Mouse (Mus musculus) CH12.LX (cell line): ENCODE results near the gene Dusp3.

Source experiments
- CHD2 ChIP-seq: IDR thresholded peaks from 2 replicates; pipeline ENCODE4 v1.6.1; 2011; ENCODE audit warnings: low read length, improper control_type of control experiment
- CTCF ChIP-seq, 2 experiments: IDR thresholded peaks in 1 of 2; conservative IDR thresholded peaks in 1 of 2; 2 replicates each; pipeline ENCODE4 v1.5.1; 2011 to 2012; ENCODE audit warnings: low read depth in 2 of 2, low read length in 2 of 2, improper control_type of control experiment in 1 of 2, inconsistent platforms in 1 of 2, mild to moderate bottlenecking in 1 of 2, moderate library complexity in 1 of 2
- EP300 ChIP-seq: IDR thresholded peaks from 2 replicates; pipeline ENCODE4 v1.6.1; 2011; ENCODE audit warnings: low read length, improper control_type of control experiment
- GABPA ChIP-seq: IDR thresholded peaks from 2 replicates; pipeline ENCODE4 v1.6.1; 2012; ENCODE audit warnings: low read depth, low read length, improper control_type of control experiment, inconsistent platforms; ENCODE audit not compliant: insufficient replicate concordance
- HCFC1 ChIP-seq: IDR thresholded peaks from 2 replicates; pipeline ENCODE4 v1.6.1; 2012; ENCODE audit warnings: low read depth, mild to moderate bottlenecking, inconsistent platforms, low read length, improper control_type of control experiment
- JUND ChIP-seq: conservative IDR thresholded peaks from 2 replicates; pipeline ENCODE4 v1.6.1; 2011; ENCODE audit warnings: low read depth, low read length, improper control_type of control experiment
- POLR2A ChIP-seq: IDR thresholded peaks from 2 replicates; pipeline ENCODE4 v1.6.1; 2011; ENCODE audit warnings: low read depth, mild to moderate bottlenecking, improper control_type of control experiment, low read length
- RCOR1 ChIP-seq: conservative IDR thresholded peaks from 2 replicates; pipeline ENCODE4 v1.6.1; 2012; ENCODE audit warnings: low read depth, mild to moderate bottlenecking, inconsistent platforms, low read length, improper control_type of control experiment
- TCF12 ChIP-seq: IDR thresholded peaks from 2 replicates; pipeline ENCODE4 v1.6.1; 2014; ENCODE audit warnings: low read depth, mild to moderate bottlenecking, inconsistent platforms, low read length, improper control_type of control experiment
- ZC3H11A ChIP-seq: IDR thresholded peaks from 2 replicates; pipeline ENCODE4 v1.6.1; 2012; ENCODE audit warnings: low read depth, mild to moderate bottlenecking, inconsistent platforms, low read length, improper control_type of control experiment
- ZNF384 ChIP-seq: IDR thresholded peaks from 2 replicates; pipeline ENCODE4 v1.6.1; 2012; ENCODE audit warnings: low read depth, low read length, improper control_type of control experiment, inconsistent platforms

- TF ChIP-seq CTCF (conservative IDR thresholded peaks at IDR 0.05 in 1 of 2, IDR thresholded peaks at IDR 0.05 in 1 of 2; ENCODE audit: low read depth in 2 of 2, low read length in 2 of 2) (no peak), POLR2A (no peak), ZNF384 (no peak), JUND (no peak), HCFC1 (no peak), EP300 (no peak), RCOR1 (no peak), GABPA (no peak), TCF12 (no peak), ZC3H11A (no peak), CHD2 (no peak)
Measured at GRCm38 (mm10) chr11:102016136-102016535, 29.3 kb upstream of the Dusp3 start.
